Mouse (Mus musculus) CH12.LX (cell line): ENCODE data around the gene Fancb.

Experiments used
- CTCF ChIP-seq, 2 experiments: IDR thresholded peaks in 1 of 2; conservative IDR thresholded peaks in 1 of 2; 2 replicates each; pipeline ENCODE4 v1.5.1; 2011 to 2012; ENCODE audit warnings: low read depth in 2 of 2, low read length in 2 of 2, improper control_type of control experiment in 1 of 2, inconsistent platforms in 1 of 2, mild to moderate bottlenecking in 1 of 2, moderate library complexity in 1 of 2
- EP300 ChIP-seq: IDR thresholded peaks from 2 replicates; pipeline ENCODE4 v1.6.1; 2011; ENCODE audit warnings: low read length, improper control_type of control experiment
- HCFC1 ChIP-seq: IDR thresholded peaks from 2 replicates; pipeline ENCODE4 v1.6.1; 2012; ENCODE audit warnings: low read depth, mild to moderate bottlenecking, inconsistent platforms, low read length, improper control_type of control experiment
- MEF2A ChIP-seq: IDR thresholded peaks from 2 replicates; pipeline ENCODE4 v1.6.1; 2014; ENCODE audit warnings: low read depth, mild to moderate bottlenecking, inconsistent platforms, low read length, improper control_type of control experiment, borderline replicate concordance
- POLR2A ChIP-seq: IDR thresholded peaks from 2 replicates; pipeline ENCODE4 v1.6.1; 2011; ENCODE audit warnings: low read depth, mild to moderate bottlenecking, improper control_type of control experiment, low read length
- USF1 ChIP-seq: IDR thresholded peaks from 2 replicates; pipeline ENCODE4 v1.6.1; 2014; ENCODE audit warnings: low read depth, mild to moderate bottlenecking, inconsistent platforms, low read length, improper control_type of control experiment

- no peak for TF ChIP-seq CTCF (conservative IDR thresholded peaks at IDR 0.05 in 1 of 2, IDR thresholded peaks at IDR 0.05 in 1 of 2; ENCODE audit: low read depth in 2 of 2, low read length in 2 of 2)
- no peak for TF ChIP-seq HCFC1
- TF ChIP-seq USF1 = no peak
- no peak for TF ChIP-seq MEF2A
- TF ChIP-seq POLR2A = no peak
- no peak for TF ChIP-seq EP300
Observed at GRCm38 (mm10) chrX:164978866-164979265, 1.5 kb upstream of the Fancb start.
